Mouse (Mus musculus): ENCODE data around the gene Ccr9.

- TF ChIP-seq CTCF (IDR thresholded peaks at IDR 0.05; ENCODE audit: low read depth, low read length) = no peak
- TF ChIP-seq POLR2A (IDR thresholded peaks at IDR 0.05; ENCODE audit: borderline replicate concordance, low read depth, low read length) = no peak
Measured at GRCm38 (mm10) chr9:123665645-123666044, 12.6 kb upstream of the Ccr9 start.

All from bone marrow macrophage, adult 2 months (primary cell).